Mouse (Mus musculus) heart, embryonic 12.5 days (tissue): Measurements from ENCODE around the gene Speg. TPM values are rescaled to one million over a fixed set of nuclear protein-coding genes. Genes with fewer than 3 reads are reported as not detected.

Source experiments
- ATAC-seq: fragments of 200-750 bp; cut with Nextera tagmentation; 2 replicates; pipeline ENCODE4 v1.8.0; 2017; ENCODE audit warnings: moderate TSS enrichment, moderate library complexity; ENCODE audit not compliant: insufficient number of reproducible peaks, low FRiP score
- H3K27ac ChIP-seq: fragments of 300-500 bp; sonication (generic); 2 replicates; pipeline ENCODE4 v1.5.1; 2016; ENCODE audit warnings: mild to moderate bottlenecking, moderate library complexity; ENCODE audit not compliant: poor library complexity, severe bottlenecking
- H3K27me3 ChIP-seq: fragments of 300-500 bp; sonication (generic); replicated peaks from 2 replicates; pipeline ENCODE4 v1.6.1; 2016; ENCODE audit warnings: mild to moderate bottlenecking, moderate library complexity
- H3K36me3 ChIP-seq: fragments of 300-500 bp; sonication (generic); 2 replicates; pipeline ENCODE4 v1.6.1; 2016; ENCODE audit warnings: mild to moderate bottlenecking, moderate library complexity
- H3K4me1 ChIP-seq: fragments of 300-500 bp; sonication (generic); replicated peaks from 2 replicates; pipeline ENCODE4 v1.6.1; 2016; ENCODE audit warnings: mild to moderate bottlenecking
- H3K4me2 ChIP-seq: fragments of 300-500 bp; sonication (generic); 2 replicates; pipeline ENCODE4 v1.6.1; 2016; ENCODE audit warnings: mild to moderate bottlenecking, moderate library complexity
- H3K4me3 ChIP-seq: fragments of 300-500 bp; sonication (generic); 2 replicates; pipeline ENCODE4 v1.5.1; 2016; ENCODE audit warnings: mild to moderate bottlenecking
- H3K9ac ChIP-seq: fragments of 300-500 bp; sonication (generic); 2 replicates; pipeline ENCODE4 v1.6.1; 2016; ENCODE audit warnings: mild to moderate bottlenecking, moderate library complexity
- H3K9me3 ChIP-seq: fragments of 300-500 bp; sonication (generic); replicated peaks from 2 replicates; pipeline ENCODE4 v1.6.1; 2016; ENCODE audit warnings: mild to moderate bottlenecking, moderate library complexity
- WGBS: fragments of 180-500 bp; shearing (Covaris S2); methylation state at CpG from one replicate; pipeline ENCODE4 v1.1.7; 2016; 5-methylcytosine and 5-hydroxymethylcytosine counted together
- polyA plus RNA-seq: library from polyadenylated mRNA; unstranded; fragments of >200 nt; fragmentation: Nextera tagmentation; extraction: Ambion mirVana; gene quantifications from 2 replicates; pipeline ENCODE4 v1.2.1, GENCODE M21; 2016

Gene Speg
- polyA plus RNA-seq, 1 experiment from 2014 or later: 61.5 TPM

DNA sequence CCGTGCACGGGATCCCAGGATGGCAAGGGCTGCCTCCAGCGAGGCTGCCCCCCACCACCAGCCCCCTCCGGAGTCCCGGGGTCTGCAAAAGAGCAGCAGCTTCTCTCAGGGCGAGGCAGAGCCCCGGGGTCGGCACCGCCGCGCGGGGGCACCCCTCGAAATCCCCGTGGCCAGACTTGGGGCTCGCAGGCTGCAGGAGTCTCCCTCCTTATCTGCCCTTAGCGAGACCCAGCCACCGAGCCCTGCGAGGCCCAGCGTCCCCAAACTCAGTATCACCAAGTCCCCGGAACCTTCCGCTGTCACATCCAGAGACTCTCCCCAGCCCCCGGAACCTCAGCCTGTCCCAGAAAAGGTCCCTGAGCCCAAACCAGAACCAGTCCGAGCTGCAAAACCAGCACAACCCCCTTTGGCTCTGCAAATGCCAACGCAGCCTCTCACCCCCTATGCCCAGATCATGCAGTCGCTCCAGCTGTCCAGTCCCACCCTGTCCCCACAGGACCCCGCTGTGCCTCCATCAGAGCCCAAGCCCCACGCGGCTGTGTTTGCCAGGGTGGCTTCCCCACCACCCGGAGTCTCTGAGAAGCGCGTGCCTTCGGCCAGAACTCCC is 47.2 kb downstream of the Speg start:
- Histone ChIP-seq H3K27me3 (peaks cover 27% of the 10 kb centered on the region), H3K36me3 (peaks cover 72% of the 10 kb centered on the region), H3K27ac (no peak overlapping the region; the same call in 1 of the 2 replicates), H3K9ac (peak overlapping the region; percentile 61), H3K9me3 (no peaks in the 10 kb centered on the region), H3K4me2 (peak overlapping the region; percentile 68), H3K4me1 (peaks cover 44% of the 10 kb centered on the region), H3K4me3 (peak overlapping the region; percentile 30)
- WGBS: 7% methylated on average over 32 of the region's 32 CpGs
- ATAC-seq: 0 out of 2 replicates have a peak, but pooled peaks have one; percentile 31

DNA sequence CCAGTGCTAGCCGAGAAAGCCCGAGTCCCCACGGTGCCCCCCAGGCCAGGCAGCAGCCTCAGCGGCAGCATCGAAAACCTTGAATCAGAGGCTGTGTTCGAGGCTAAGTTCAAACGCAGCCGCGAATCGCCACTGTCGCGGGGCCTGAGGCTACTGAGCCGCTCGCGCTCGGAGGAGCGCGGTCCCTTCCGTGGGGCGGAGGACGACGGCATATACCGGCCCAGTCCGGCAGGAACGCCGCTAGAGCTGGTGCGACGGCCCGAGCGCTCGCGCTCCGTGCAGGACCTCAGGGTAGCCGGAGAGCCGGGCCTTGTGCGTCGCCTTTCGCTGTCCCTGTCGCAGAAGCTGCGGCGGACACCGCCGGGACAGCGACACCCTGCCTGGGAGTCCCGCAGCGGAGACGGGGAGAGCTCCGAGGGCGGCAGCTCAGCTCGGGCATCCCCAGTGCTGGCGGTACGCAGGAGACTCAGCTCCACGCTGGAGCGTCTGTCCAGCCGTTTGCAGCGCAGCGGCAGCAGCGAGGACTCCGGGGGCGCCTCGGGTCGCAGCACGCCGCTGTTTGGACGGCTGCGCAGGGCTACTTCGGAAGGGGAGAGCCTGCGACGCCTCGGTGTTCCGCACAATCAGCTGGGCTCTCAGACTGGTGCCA is 47.9 kb downstream of the Speg start:
- no peaks in the 10 kb centered on the region for H3K9me3 ChIP-seq
- peaks cover 44% of the 10 kb centered on the region for H3K4me1 ChIP-seq
- H3K4me2 ChIP-seq: peak overlapping the region; percentile 68
- H3K4me3 ChIP-seq: peak overlapping the region; percentile 30
- no peak overlapping the region; the same call in 1 of the 2 replicates for H3K27ac ChIP-seq
- peaks cover 72% of the 10 kb centered on the region for H3K36me3 ChIP-seq
- H3K27me3 ChIP-seq: peaks cover 27% of the 10 kb centered on the region
- 5% methylated on average over 71 of the region's 71 CpGs for WGBS
- peak overlapping the region; percentile 61 for H3K9ac ChIP-seq
- ATAC-seq: 0 out of 2 replicates have a peak, but pooled peaks have one; percentile 31

DNA sequence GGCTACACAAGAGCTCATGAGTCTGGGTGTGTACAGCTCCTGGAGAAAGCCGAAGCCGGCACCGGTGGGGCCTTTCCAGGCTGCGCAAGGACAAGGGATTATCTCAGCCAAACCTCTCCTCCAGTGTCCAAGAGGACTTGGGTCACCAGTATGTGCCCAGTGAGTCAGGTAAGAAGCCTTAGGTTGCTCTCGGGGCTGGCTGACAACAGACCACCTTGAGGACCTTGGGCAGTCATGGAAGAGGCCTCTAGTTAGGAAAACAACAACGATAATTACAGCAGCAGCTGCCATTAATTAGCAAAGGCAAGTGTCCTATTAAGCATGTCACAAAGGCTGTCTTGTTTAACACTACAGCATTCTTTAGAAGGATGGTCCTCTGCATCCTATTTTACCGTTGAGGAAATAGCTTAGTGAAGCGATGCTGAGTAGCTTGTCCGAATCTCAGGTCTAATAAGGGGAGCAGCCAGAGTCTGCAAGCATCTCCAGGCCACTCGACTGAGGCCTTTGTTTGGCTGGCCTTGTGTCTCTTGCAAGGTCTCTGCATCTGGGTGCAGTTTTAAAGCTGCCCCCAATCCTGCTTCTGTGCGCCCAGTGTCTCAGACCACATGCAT is 48.8 kb downstream of the Speg start:
- WGBS: 71% methylated on average over 11 of the region's 11 CpGs
- no peak overlapping the region for H3K4me3 ChIP-seq
- no peak for ATAC-seq
- H3K27ac ChIP-seq: no peak overlapping the region
- H3K9me3 ChIP-seq: no peaks in the 10 kb centered on the region
- H3K9ac ChIP-seq: no peak overlapping the region
- peaks cover 72% of the 10 kb centered on the region for H3K36me3 ChIP-seq
- peaks cover 27% of the 10 kb centered on the region for H3K27me3 ChIP-seq
- H3K4me2 ChIP-seq: no peak overlapping the region
- peaks cover 44% of the 10 kb centered on the region for H3K4me1 ChIP-seq

DNA sequence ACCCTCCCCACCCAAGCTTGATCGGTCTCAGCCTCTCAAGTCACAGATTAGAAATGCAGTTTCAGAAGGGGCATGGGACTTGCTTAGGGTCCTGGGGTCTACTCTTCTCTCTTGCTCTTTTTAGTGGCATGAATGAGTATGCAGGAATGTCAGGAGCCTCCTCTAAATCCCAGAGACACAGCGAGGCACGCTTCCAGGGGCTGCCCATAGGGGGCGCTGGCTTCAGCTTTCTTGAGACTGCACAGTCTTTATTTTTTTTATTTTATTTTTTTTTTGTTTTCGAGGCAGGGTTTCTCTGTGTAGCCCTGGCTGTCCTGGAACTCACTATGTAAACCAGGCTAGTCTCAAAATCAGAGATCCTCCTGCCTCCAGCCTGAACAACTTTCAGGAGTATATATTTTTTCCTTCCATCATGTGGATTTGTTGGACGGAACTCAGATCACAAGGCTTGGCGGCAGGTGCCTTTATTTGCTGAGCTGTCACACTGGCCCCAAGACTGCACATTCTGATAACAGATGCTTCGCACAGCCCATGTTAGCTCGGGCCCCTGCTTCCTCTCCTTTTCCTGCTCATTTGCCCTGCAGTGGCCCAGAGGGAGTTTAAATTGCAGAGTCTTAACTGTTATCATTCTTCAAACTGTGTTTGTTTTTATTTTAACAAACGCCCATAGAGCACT is 50.8 kb downstream of the Speg start:
- Histone ChIP-seq H3K27me3 (peaks cover 19% of the 10 kb centered on the region), H3K36me3 (peaks cover 74% of the 10 kb centered on the region), H3K9ac (no peak overlapping the region), H3K4me2 (no peak overlapping the region), H3K9me3 (no peaks in the 10 kb centered on the region), H3K4me1 (peaks cover 48% of the 10 kb centered on the region), H3K4me3 (no peak overlapping the region), H3K27ac (no peak overlapping the region)
- WGBS: 27% methylated on average over 10 of the region's 10 CpGs
- no peak for ATAC-seq

DNA sequence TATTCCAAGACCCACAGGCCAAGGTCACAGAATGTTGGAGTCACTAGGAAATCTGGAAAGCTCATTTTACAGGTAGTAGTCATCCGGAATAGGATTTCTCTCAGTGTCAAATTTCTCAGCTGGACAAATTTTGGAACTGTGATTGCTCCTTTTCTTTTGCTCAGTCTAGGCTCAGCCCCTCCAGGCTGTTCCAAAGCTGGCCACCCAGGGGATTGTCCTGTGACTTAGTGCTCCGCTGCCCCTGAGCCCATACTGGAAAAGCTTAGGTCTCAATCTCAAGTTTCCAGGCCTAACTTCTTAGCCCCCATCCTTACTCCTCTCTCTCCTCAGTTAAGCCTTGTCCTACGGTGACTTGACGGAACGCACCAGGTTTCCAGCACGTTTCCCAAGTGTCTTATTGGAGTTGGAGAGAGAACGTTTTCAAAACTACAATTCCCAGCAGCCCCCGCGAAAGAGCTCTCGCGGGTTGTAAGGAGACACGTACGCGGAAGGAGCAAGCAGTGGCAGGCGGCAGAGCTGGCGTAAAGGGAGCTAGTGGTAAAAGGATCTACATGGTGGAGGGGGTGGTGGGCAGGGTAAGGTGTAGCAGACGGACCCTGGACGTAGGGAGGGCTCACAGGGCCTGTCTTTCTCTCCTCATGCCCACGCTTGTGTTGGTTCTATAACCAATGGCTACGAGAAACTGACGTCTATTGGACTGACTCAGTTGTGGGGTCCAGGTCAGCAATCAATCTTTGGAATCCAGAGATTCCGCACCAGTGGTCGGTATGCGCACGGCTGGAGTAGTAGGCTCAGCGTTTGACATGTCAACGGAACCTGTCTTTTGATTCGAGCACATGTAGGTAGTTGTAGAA is 60.6 kb downstream of the Speg start, which contains the start of gene Gmppa:
Gene Gmppa (plus strand): TSS at position 456 of the 854 bp plus-strand sequence.
- peaks cover 32% of the 10 kb centered on the region for H3K36me3 ChIP-seq
- H3K27ac ChIP-seq: peak within 1 kb of the TSS; percentile 69
- no peaks in the 10 kb centered on the region for H3K9me3 ChIP-seq
- peak within 1 kb of the TSS; percentile 82 for H3K9ac ChIP-seq
- H3K27me3 ChIP-seq: no peaks in the 10 kb centered on the region
- H3K4me1 ChIP-seq: peaks cover 24% of the 10 kb centered on the region
- 6% methylated on average over 28 of the region's 28 CpGs for WGBS
- peak within 1 kb of the TSS; percentile 76 for H3K4me3 ChIP-seq
- ATAC-seq: peak; percentile 66
- H3K4me2 ChIP-seq: peak within 1 kb of the TSS; percentile 80

DNA sequence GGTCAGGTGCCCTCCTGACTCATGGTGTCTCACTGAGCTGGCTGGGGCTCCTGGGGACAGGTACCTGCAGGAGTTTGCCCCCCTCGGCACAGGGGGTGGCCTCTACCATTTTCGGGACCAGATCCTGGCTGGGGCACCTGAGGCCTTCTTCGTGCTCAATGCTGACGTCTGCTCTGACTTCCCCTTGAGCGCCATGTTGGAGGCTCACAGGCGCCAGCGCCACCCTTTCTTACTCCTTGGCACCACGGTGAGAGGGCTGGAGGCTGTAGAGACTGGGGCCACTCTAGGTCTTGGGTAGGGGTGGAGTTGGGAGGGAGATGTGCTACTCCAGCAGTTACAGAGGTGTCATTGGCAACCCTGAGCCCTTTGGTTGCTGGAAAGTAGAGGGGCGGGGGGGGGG is 63.7 kb downstream of the Speg start:
- Histone ChIP-seq H3K9me3 (no peaks in the 10 kb centered on the region), H3K9ac (no peak overlapping the region), H3K4me1 (peaks cover 19% of the 10 kb centered on the region), H3K4me3 (no peak overlapping the region), H3K27ac (no peak overlapping the region), H3K4me2 (no peak overlapping the region), H3K36me3 (peaks cover 40% of the 10 kb centered on the region), H3K27me3 (peaks cover 7% of the 10 kb centered on the region; the same call in 1 of the 2 replicates)
- WGBS: 73% methylated on average over 8 of the region's 9 CpGs
- no peak for ATAC-seq

DNA sequence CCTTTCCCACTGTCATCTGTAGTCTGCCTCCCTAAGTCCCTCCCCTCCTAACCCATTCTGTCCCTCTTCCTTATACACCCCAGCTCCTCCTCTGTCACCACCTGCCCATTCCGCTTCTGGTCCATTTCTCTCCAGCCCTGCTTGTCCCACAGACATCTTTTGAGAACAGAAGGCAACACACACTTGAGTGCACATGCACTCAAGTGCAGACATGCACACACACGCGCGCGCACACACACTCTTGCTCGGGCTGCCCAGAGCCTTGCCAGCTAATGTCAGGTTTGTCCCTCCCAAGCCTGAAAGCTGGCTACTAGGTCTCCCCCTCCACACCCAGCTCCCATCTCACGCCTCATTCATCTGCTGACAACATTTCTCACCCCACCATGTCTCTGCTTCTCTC is 65.6 kb downstream of the Speg start:
- H3K4me3 ChIP-seq: no peak overlapping the region
- peaks cover 36% of the 10 kb centered on the region for H3K4me1 ChIP-seq

DNA sequence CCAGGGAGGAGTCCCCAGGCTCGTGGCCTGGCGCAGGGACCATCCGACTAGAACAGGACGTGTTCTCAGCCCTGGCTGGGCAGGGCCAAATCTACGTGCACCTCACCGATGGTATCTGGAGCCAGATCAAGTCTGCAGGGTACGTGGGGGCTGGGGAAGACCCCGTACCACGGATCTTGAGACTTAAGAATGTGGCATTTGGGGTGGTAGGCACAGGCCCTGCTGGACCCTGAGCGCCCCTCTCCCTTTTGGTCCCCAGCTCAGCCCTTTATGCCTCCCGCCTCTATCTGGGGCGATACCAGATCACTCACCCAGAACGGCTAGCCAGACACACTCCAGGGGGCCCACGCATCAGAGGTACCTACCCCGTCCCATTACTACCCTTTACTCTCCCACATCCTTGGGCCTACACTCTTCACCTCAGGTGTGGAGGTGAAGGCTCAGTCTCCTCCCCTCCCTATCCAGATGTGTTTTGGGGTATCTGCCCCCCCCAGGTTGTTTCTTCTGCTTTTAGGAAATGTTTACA is 66.4 kb downstream of the Speg start:
- no peak overlapping the region for H3K4me2 ChIP-seq
- no peaks in the 10 kb centered on the region for H3K9me3 ChIP-seq
- H3K27me3 ChIP-seq: peaks cover 25% of the 10 kb centered on the region
- ATAC-seq: no peak
- peaks cover 41% of the 10 kb centered on the region for H3K4me1 ChIP-seq
- H3K4me3 ChIP-seq: no peak overlapping the region
- WGBS: 83% methylated on average over 15 of the region's 15 CpGs
- H3K27ac ChIP-seq: no peak overlapping the region
- peaks cover 40% of the 10 kb centered on the region for H3K36me3 ChIP-seq
- no peak overlapping the region for H3K9ac ChIP-seq

More for the DNA sequence above, 65.6 kb downstream of the Speg start:
- no peak for ATAC-seq
- Histone ChIP-seq H3K27ac (no peak overlapping the region), H3K27me3 (peaks cover 24% of the 10 kb centered on the region), H3K9ac (no peak overlapping the region), H3K36me3 (peaks cover 40% of the 10 kb centered on the region), H3K9me3 (no peaks in the 10 kb centered on the region), H3K4me2 (no peak overlapping the region)
- 96% methylated on average over 7 of the region's 7 CpGs for WGBS

DNA sequence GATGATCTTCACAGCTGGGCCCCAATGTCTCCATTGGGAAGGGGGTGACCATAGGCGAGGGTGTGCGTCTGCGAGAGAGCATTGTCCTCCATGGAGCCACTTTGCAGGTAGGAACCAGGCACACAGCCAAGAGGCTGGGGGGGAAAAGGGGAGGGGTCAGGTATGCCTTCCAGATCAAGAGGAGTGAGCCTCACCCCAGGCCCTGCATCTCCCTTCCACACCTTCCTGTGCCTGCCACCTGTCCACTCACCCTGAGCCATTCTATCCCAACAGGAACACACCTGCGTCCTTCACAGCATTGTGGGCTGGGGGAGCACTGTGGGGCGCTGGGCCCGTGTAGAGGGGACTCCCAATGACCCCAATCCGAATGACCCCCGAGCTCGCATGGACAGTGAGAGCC is 67.1 kb downstream of the Speg start:
- peaks cover 41% of the 10 kb centered on the region for H3K4me1 ChIP-seq
- no peak for ATAC-seq
- peaks cover 40% of the 10 kb centered on the region for H3K36me3 ChIP-seq
- H3K9me3 ChIP-seq: no peaks in the 10 kb centered on the region
- H3K4me2 ChIP-seq: no peak overlapping the region
- peaks cover 30% of the 10 kb centered on the region for H3K27me3 ChIP-seq
- no peak overlapping the region for H3K9ac ChIP-seq
- WGBS: 83% methylated on average over 9 of the region's 9 CpGs
- H3K27ac ChIP-seq: no peak overlapping the region
- H3K4me3 ChIP-seq: no peak overlapping the region

DNA sequence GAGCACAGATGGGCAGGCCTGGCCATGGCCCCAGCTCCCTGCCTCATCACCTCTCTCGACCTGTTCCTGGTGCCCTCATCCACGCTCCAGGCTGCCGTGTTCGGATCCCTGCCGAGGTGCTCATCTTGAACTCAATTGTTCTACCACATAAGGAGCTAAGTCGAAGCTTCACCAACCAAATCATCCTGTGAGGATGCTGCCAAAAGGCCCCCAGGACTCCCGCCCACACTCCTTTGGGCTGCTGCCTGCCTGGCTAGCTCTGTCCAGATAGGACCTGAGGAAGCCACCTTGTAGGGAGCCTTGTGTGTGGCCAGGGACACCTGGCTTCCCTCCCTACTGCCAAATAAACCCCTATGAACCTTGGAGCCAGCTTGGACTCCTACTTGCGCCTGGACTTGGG is 67.7 kb downstream of the Speg start:
- Histone ChIP-seq H3K27ac (no peak overlapping the region), H3K9me3 (no peaks in the 10 kb centered on the region), H3K9ac (no peak overlapping the region), H3K36me3 (peaks cover 37% of the 10 kb centered on the region), H3K4me2 (no peak overlapping the region), H3K27me3 (peaks cover 37% of the 10 kb centered on the region), H3K4me3 (no peak overlapping the region), H3K4me1 (peaks cover 41% of the 10 kb centered on the region)
- 68% methylated on average over 8 of the region's 8 CpGs for WGBS
- ATAC-seq: no peak
